Mouse (Mus musculus) embryonic facial prominence, embryonic 13.5 days (tissue): Measurements from ENCODE around the gene Celf2. TPM values are rescaled to one million over a fixed set of nuclear protein-coding genes. Genes with fewer than 3 reads are reported as not detected.

ENCODE experiments used
- ATAC-seq: fragments of 200-750 bp; cut with Nextera tagmentation; 2 replicates; pipeline ENCODE4 v1.8.0; 2017; ENCODE audit warnings: low read depth; ENCODE audit not compliant: insufficient number of reproducible peaks, insufficient read depth, low FRiP score, low TSS enrichment
- H3K27ac ChIP-seq: fragments of 300-500 bp; sonication (generic); 2 replicates; pipeline ENCODE4 v1.5.1; 2015; ENCODE audit warnings: moderate library complexity, mild to moderate bottlenecking, inconsistent platforms
- H3K27me3 ChIP-seq: fragments of 300-500 bp; sonication (generic); 2 replicates; pipeline ENCODE4 v1.6.1; 2015; ENCODE audit warnings: mild to moderate bottlenecking, inconsistent platforms
- H3K36me3 ChIP-seq: fragments of 300-500 bp; sonication (generic); 2 replicates; pipeline ENCODE4 v1.6.1; 2015; ENCODE audit warnings: mild to moderate bottlenecking, inconsistent platforms
- H3K4me1 ChIP-seq: fragments of 300-500 bp; sonication (generic); 2 replicates; pipeline ENCODE4 v1.6.1; 2015; ENCODE audit warnings: inconsistent platforms
- H3K4me2 ChIP-seq: fragments of 300-500 bp; sonication (generic); 2 replicates; pipeline ENCODE4 v1.6.1; 2015; ENCODE audit warnings: moderate library complexity, mild to moderate bottlenecking, inconsistent platforms
- H3K4me3 ChIP-seq: fragments of 300-500 bp; sonication (generic); 2 replicates; pipeline ENCODE4 v1.5.1; 2015; ENCODE audit warnings: mild to moderate bottlenecking, inconsistent platforms
- H3K9ac ChIP-seq: fragments of 300-500 bp; sonication (generic); 2 replicates; pipeline ENCODE4 v1.6.1; 2015; ENCODE audit warnings: mild to moderate bottlenecking, inconsistent platforms
- H3K9me3 ChIP-seq: fragments of 300-500 bp; sonication (generic); 2 replicates; pipeline ENCODE4 v1.6.1; 2016; ENCODE audit warnings: inconsistent platforms
- WGBS: fragments of 180-500 bp; shearing (Covaris S2); methylation state at CpG from one replicate; pipeline ENCODE4 v1.1.7; 2015; ENCODE audit warnings: mixed read lengths; 5-methylcytosine and 5-hydroxymethylcytosine counted together
- polyA plus RNA-seq: library from polyadenylated mRNA; unstranded; fragments of >200 nt; fragmentation: Nextera tagmentation; extraction: Ambion mirVana; gene quantifications from 2 replicates; pipeline ENCODE4 v1.2.1, GENCODE M21; 2015

Celf2 gene
- polyA plus RNA-seq, 1 experiment from 2014 or later, result 43.6 TPM

GRCm38 (mm10) chr2:6713529-6713928, 795.8 kb downstream of the Celf2 start:
- no peak overlapping the region for H3K27ac ChIP-seq
- no peak overlapping the region for H3K9ac ChIP-seq
- H3K4me3 ChIP-seq, result no peak overlapping the region
- no peak overlapping the region for H3K4me2 ChIP-seq
- H3K9me3 ChIP-seq, result no peaks in the 10 kb centered on the region
- H3K4me1 ChIP-seq, result no peaks in the 10 kb centered on the region
- H3K27me3 ChIP-seq, result no peaks in the 10 kb centered on the region
- H3K36me3 ChIP-seq, result no peaks in the 10 kb centered on the region
- 89% methylated on average over 6 of the region's 6 CpGs for WGBS
- ATAC-seq, result no peak

- H3K9me3 ChIP-seq, result no peaks in the 10 kb centered on the region
- no peak overlapping the region for H3K4me2 ChIP-seq
- 85% methylated on average over 7 of the region's 7 CpGs for WGBS
- no peak overlapping the region for H3K27ac ChIP-seq
- no peaks in the 10 kb centered on the region for H3K36me3 ChIP-seq
- peaks cover 6% of the 10 kb centered on the region; the same call in 1 of the 2 replicates for H3K4me1 ChIP-seq
- H3K4me3 ChIP-seq, result no peak overlapping the region
- H3K27me3 ChIP-seq, result no peaks in the 10 kb centered on the region
- no peak for ATAC-seq
- no peak overlapping the region for H3K9ac ChIP-seq
Measured at GRCm38 (mm10) chr2:6710687-6711430, 798.5 kb downstream of the Celf2 start.

- no peak overlapping the region for H3K9ac ChIP-seq
- no peak for ATAC-seq
- WGBS, result 38% methylated on average over 5 of the region's 5 CpGs
Measured at GRCm38 (mm10) chr2:6707959-6708519, 801.3 kb downstream of the Celf2 start.

GRCm38 (mm10) chr2:6707276-6707675, 802.1 kb downstream of the Celf2 start:
- Histone ChIP-seq H3K36me3 (no peaks in the 10 kb centered on the region), H3K4me3 (no peak overlapping the region), H3K4me1 (peaks cover 6% of the 10 kb centered on the region; the same call in 1 of the 2 replicates), H3K4me2 (no peak overlapping the region), H3K9me3 (no peaks in the 10 kb centered on the region), H3K9ac (no peak overlapping the region), H3K27me3 (no peaks in the 10 kb centered on the region), H3K27ac (no peak overlapping the region)
- WGBS, result 32% methylated on average over 2 of the region's 2 CpGs
- no peak; the same call in 1 of the 2 replicates for ATAC-seq

More at GRCm38 (mm10) chr2:6707959-6708519, 801.3 kb downstream of the Celf2 start:
- Histone ChIP-seq H3K4me1 (peaks cover 6% of the 10 kb centered on the region; the same call in 1 of the 2 replicates), H3K9me3 (no peaks in the 10 kb centered on the region), H3K4me2 (no peak overlapping the region), H3K27ac (no peak overlapping the region), H3K36me3 (no peaks in the 10 kb centered on the region), H3K27me3 (no peaks in the 10 kb centered on the region), H3K4me3 (no peak overlapping the region)

GRCm38 (mm10) chr2:6705929-6706739, 803.2 kb downstream of the Celf2 start:
- no peak overlapping the region for H3K9ac ChIP-seq
- peaks cover 6% of the 10 kb centered on the region; the same call in 1 of the 2 replicates for H3K4me1 ChIP-seq
- H3K4me2 ChIP-seq, result no peak overlapping the region
- 83% methylated on average over 11 of the region's 11 CpGs for WGBS
- no peak overlapping the region for H3K4me3 ChIP-seq
- no peaks in the 10 kb centered on the region for H3K9me3 ChIP-seq
- no peak for ATAC-seq
- no peak overlapping the region for H3K27ac ChIP-seq
- no peaks in the 10 kb centered on the region for H3K36me3 ChIP-seq
- H3K27me3 ChIP-seq, result no peaks in the 10 kb centered on the region

GRCm38 (mm10) chr2:6705475-6705874, 803.9 kb downstream of the Celf2 start:
- Histone ChIP-seq H3K4me3 (no peak overlapping the region), H3K9me3 (no peaks in the 10 kb centered on the region), H3K27ac (no peak overlapping the region), H3K4me2 (no peak overlapping the region), H3K9ac (no peak overlapping the region), H3K27me3 (no peaks in the 10 kb centered on the region), H3K4me1 (peaks cover 6% of the 10 kb centered on the region; the same call in 1 of the 2 replicates), H3K36me3 (no peaks in the 10 kb centered on the region)
- WGBS, result 55% methylated on average over 7 of the region's 7 CpGs
- no peak for ATAC-seq

- no peaks in the 10 kb centered on the region for H3K36me3 ChIP-seq
- H3K4me1 ChIP-seq, result peaks cover 6% of the 10 kb centered on the region; the same call in 1 of the 2 replicates
- H3K9me3 ChIP-seq, result no peaks in the 10 kb centered on the region
- no peak for ATAC-seq
- H3K27ac ChIP-seq, result no peak overlapping the region
- no peak overlapping the region for H3K4me3 ChIP-seq
- WGBS, result 86% methylated on average over 1 of the region's 1 CpGs
- no peaks in the 10 kb centered on the region for H3K27me3 ChIP-seq
- no peak overlapping the region for H3K9ac ChIP-seq
- no peak overlapping the region for H3K4me2 ChIP-seq
Measured at GRCm38 (mm10) chr2:6704804-6705203, 804.6 kb downstream of the Celf2 start.

DNA sequence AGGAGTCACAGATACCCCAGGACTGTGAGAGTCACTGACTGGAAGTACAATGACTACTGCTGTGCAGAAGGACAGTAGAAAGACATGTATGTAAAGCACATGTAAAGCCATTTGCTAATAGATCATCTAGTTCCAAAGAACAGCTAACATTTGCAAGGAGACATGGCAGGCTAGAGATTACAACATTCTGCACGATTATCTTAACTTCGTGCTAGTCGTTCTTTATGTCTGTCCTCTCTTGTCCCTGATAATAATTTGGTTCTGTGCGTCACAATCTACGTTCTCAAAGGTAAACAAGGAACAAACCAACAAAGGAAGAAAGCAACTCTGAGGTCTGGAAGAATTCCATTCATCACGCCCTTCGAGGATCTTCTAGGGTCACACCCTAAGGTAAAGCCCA, 805.0 kb downstream of the Celf2 start:
- no peak for ATAC-seq
- no peak overlapping the region for H3K4me2 ChIP-seq
- no peaks in the 10 kb centered on the region for H3K27me3 ChIP-seq
- H3K27ac ChIP-seq, result no peak overlapping the region
- H3K36me3 ChIP-seq, result no peaks in the 10 kb centered on the region
- WGBS, result 90% methylated on average over 7 of the region's 7 CpGs
- H3K9ac ChIP-seq, result no peak overlapping the region
- no peaks in the 10 kb centered on the region for H3K9me3 ChIP-seq
- H3K4me3 ChIP-seq, result no peak overlapping the region
- H3K4me1 ChIP-seq, result peaks cover 6% of the 10 kb centered on the region; the same call in 1 of the 2 replicates

DNA sequence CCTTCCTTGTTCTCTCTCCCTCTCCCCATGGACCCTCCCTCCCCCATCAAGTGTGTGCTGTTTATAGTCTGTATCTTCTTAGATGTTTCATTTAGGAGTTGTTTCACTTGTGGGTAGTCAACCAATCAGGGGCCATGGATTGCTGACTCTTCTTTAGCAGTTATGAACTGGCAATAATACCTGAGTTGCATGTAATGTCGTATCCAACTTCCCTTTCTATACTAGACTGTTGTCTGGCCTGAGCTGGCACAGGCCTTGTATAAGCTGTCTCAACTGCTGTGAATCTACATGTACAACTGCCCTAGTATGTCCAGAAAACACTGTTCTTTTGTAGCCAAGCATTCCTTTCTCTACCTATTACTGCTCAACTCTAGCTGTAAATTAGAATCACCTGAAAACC, 813.0 kb downstream of the Celf2 start:
- Histone ChIP-seq H3K9me3 (no peaks in the 10 kb centered on the region), H3K4me1 (no peaks in the 10 kb centered on the region)
- ATAC-seq, result no peak

DNA sequence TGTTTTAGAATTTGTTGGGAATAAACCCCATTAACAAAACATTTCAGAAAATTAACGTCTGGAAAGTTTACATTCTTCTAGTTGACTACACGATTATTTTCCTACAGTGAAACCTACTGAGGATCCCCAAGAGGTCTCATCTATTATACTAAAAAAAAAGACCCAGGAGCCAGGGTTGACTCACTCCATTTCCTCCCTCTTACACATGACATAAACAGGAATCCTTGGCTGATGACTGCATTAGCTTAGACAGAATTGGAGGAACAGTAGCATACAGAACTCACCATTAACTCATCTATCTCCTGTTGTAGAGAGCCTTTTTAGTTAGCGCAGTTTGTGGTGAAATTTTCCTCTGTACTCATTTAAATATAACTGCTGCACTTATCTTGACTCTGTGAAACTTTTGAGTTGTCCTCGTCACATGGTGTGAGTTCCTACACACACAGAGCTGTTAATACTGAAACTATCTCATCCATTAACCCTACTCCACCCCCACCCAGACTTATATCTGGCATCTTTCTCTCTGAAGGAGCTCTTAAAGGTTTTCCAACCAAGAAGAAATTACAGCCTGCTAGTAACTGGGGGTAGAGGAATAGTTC, 813.9 kb downstream of the Celf2 start:
- Histone ChIP-seq H3K27ac (no peak overlapping the region), H3K4me1 (no peaks in the 10 kb centered on the region), H3K9me3 (no peaks in the 10 kb centered on the region), H3K27me3 (no peaks in the 10 kb centered on the region), H3K4me3 (no peak overlapping the region), H3K4me2 (no peak overlapping the region), H3K9ac (no peak overlapping the region), H3K36me3 (no peaks in the 10 kb centered on the region)
- ATAC-seq, result no peak
- WGBS, result 71% methylated on average over 4 of the region's 4 CpGs

More for the DNA sequence above, 813.0 kb downstream of the Celf2 start:
- Histone ChIP-seq H3K9ac (no peak overlapping the region), H3K36me3 (no peaks in the 10 kb centered on the region), H3K27me3 (no peaks in the 10 kb centered on the region), H3K4me3 (no peak overlapping the region), H3K27ac (no peak overlapping the region), H3K4me2 (no peak overlapping the region)
- WGBS, result 84% methylated on average over 1 of the region's 1 CpGs

DNA sequence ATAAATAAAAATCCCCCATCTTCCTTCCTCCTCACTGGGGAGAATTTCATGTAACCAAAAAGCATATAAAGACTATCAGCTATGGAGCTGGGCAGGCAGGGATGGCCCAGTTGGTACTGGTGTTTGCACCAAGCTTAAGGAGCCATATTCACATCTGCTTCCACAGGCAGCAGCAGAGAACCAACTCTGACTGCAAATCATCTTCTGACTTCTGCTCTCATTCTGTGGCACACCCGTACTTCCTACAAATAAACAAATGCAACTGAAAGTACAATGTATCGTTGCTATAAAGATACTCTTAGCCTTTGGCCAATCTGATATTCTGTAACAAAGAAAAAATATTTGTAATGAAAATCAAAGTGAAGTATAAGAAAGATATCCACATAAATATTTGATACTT, 819.7 kb downstream of the Celf2 start:
- no peaks in the 10 kb centered on the region for H3K9me3 ChIP-seq
- H3K4me3 ChIP-seq, result no peak overlapping the region
- H3K4me1 ChIP-seq, result no peaks in the 10 kb centered on the region
- H3K27me3 ChIP-seq, result no peaks in the 10 kb centered on the region
- H3K27ac ChIP-seq, result no peak overlapping the region
- H3K9ac ChIP-seq, result no peak overlapping the region
- WGBS, result 89% methylated on average over 2 of the region's 2 CpGs
- H3K4me2 ChIP-seq, result no peak overlapping the region
- ATAC-seq, result no peak
- H3K36me3 ChIP-seq, result no peaks in the 10 kb centered on the region
